Mouse (Mus musculus) forebrain, embryonic 11.5 days (tissue): ENCODE data around the gene Prickle1. TPM values are rescaled to one million over a fixed set of nuclear protein-coding genes. Genes with fewer than 3 reads are reported as not detected.

ENCODE experiments used
- ATAC-seq: fragments of 200-750 bp; cut with Nextera tagmentation; replicated peaks from 2 replicates; pipeline ENCODE4 v1.8.0; 2017; ENCODE audit warnings: moderate TSS enrichment; ENCODE audit not compliant: low FRiP score
- DNase-seq: peaks from one replicate; pipeline ENCODE4 v3.0.0-alpha.2; 2017; ENCODE audit warnings: low spot score
- H3K27ac ChIP-seq: fragments of 300-500 bp; sonication (generic); 2 replicates; pipeline ENCODE4 v1.5.1; 2014; ENCODE audit warnings: low read depth, low read length
- H3K27me3 ChIP-seq: fragments of 300-500 bp; sonication (generic); 2 replicates; pipeline ENCODE4 v1.6.1; 2014; ENCODE audit warnings: mild to moderate bottlenecking, low read length, mixed read lengths; ENCODE audit not compliant: control insufficient read depth, insufficient read depth
- H3K36me3 ChIP-seq: fragments of 300-500 bp; sonication (generic); 2 replicates; pipeline ENCODE4 v1.6.1; 2014; ENCODE audit warnings: mild to moderate bottlenecking, low read length, moderate library complexity, mixed read lengths; ENCODE audit not compliant: control insufficient read depth, insufficient read depth
- H3K4me1 ChIP-seq: fragments of 300-500 bp; sonication (generic); replicated peaks from 2 replicates; pipeline ENCODE4 v1.6.1; 2014; ENCODE audit warnings: low read length, mixed read lengths; ENCODE audit not compliant: control insufficient read depth, insufficient read depth
- H3K4me2 ChIP-seq: fragments of 300-500 bp; sonication (generic); 2 replicates; pipeline ENCODE4 v1.6.1; 2014; ENCODE audit warnings: low read depth, mild to moderate bottlenecking, low read length, moderate library complexity, mixed read lengths; ENCODE audit not compliant: severe bottlenecking
- H3K4me3 ChIP-seq: fragments of 300-500 bp; sonication (generic); 2 replicates; pipeline ENCODE4 v1.5.1; 2014; ENCODE audit warnings: low read depth, low read length
- H3K9ac ChIP-seq: fragments of 300-500 bp; sonication (generic); 2 replicates; pipeline ENCODE4 v1.6.1; 2014; ENCODE audit warnings: low read length
- H3K9me3 ChIP-seq: fragments of 300-500 bp; sonication (generic); 2 replicates; pipeline ENCODE4 v1.6.1; 2016; ENCODE audit warnings: low read length, mixed read lengths; ENCODE audit not compliant: control insufficient read depth
- WGBS: fragments of 180-500 bp; shearing (Covaris S2); extraction: QIAGEN DNeasy Blood & Tissue Kit; methylation state at CpG from one replicate; pipeline ENCODE4 v1.1.7; 2014; 5-methylcytosine and 5-hydroxymethylcytosine counted together
- polyA plus RNA-seq: library from polyadenylated mRNA; unstranded; fragments of >200 nt; fragmentation: Nextera tagmentation; extraction: Ambion mirVana; gene quantifications from 2 replicates; pipeline ENCODE4 v1.2.1, GENCODE M21; 2014

Prickle1 gene
- polyA plus RNA-seq, 1 experiment from 2014 or later: 11.6 TPM

DNA sequence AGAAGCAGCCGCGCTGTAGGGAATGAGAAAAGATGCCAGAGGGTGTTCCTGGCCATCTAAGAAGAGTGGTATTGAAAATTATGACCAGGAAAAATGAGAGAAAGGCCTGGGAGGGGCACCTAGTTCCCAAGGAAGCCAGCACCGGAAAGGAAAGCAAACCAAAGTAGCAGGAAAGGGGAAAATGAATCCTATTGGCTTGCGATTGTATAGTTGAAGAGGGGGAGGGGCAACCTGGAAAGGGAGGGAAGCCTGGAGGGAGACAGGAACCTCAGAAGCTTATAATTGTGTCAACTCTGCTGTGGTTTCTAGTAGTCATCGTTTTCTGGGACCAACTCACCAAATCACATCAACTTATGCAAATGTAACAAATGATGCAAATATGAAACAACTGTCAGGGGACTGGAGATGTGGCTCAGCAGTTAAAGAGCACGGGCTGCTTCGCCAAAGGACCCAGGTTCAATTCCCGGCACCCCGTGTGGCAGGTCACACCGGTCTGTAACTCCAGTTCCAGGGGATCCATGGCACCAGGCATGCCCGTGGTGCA lies 78.6 kb downstream of the Prickle1 start:
- peaks cover 21% of the 10 kb centered on the region; the same call in 1 of the 2 replicates for H3K27me3 ChIP-seq
- no peak overlapping the region for H3K27ac ChIP-seq
- ATAC-seq: no peak
- no peak overlapping the region for H3K4me3 ChIP-seq
- H3K9ac ChIP-seq: no peak overlapping the region
- no peaks in the 10 kb centered on the region for H3K9me3 ChIP-seq
- peaks cover 6% of the 10 kb centered on the region for H3K4me1 ChIP-seq
- no peak for DNase-seq
- 73% methylated on average over 11 of the region's 11 CpGs for WGBS
- no peak overlapping the region for H3K4me2 ChIP-seq
- no peaks in the 10 kb centered on the region for H3K36me3 ChIP-seq

DNA sequence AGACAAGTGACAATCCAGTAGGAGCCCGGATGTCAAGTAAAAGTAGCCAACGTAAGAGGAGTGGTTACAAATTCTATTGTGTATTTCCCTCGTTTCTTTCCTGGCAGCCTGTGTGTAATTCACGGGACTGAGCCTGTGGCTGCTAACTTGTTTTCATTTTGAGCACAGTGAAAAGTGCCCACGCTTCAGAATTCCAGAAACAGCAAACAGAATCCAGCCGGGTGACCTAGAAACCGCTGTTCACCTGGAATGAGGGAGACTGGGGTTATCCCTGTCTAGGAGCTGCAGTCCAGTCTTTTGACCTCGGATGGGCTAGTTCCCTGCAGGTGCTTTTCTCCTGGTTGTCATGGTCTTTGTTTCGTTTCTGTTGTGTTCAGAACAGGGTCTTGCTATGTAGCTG lies 80.4 kb downstream of the Prickle1 start:
- no peaks in the 10 kb centered on the region for H3K36me3 ChIP-seq
- peaks cover 12% of the 10 kb centered on the region; the same call in 1 of the 2 replicates for H3K27me3 ChIP-seq
- WGBS: 74% methylated on average over 9 of the region's 9 CpGs
- no peak overlapping the region for H3K4me2 ChIP-seq
- H3K4me3 ChIP-seq: no peak overlapping the region
- DNase-seq (no peak), ATAC-seq (no peak)
- H3K9me3 ChIP-seq: no peaks in the 10 kb centered on the region
- peaks cover 7% of the 10 kb centered on the region for H3K4me1 ChIP-seq
- no peak overlapping the region for H3K9ac ChIP-seq
- no peak overlapping the region for H3K27ac ChIP-seq

DNA sequence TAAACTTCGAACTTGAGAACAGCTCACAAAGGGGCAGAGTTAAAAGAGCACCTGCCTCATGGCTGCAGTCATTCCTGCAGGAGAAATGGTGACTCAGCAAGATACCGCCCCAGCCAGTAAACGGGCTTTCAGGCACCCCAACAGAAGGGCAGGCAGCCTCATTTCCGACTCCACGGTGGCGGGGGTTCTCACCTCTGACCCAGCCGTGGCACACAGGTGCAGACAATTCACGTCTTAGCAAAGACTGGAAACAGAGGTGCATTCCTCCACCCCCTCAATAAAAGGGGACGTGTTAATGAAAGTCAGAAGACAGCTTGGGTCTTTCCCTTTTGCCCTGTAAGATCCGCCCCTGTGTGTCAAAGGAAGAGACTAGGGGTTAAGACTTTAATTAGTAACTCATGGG lies 81.8 kb downstream of the Prickle1 start:
- Histone ChIP-seq H3K4me1 (peaks cover 5% of the 10 kb centered on the region; the same call in 1 of the 2 replicates), H3K36me3 (no peaks in the 10 kb centered on the region), H3K4me3 (no peak overlapping the region), H3K27me3 (peaks cover 10% of the 10 kb centered on the region; the same call in 1 of the 2 replicates), H3K9me3 (no peaks in the 10 kb centered on the region), H3K4me2 (peak overlapping the region; percentile 9; the same call in 1 of the 2 replicates), H3K9ac (no peak overlapping the region), H3K27ac (no peak overlapping the region)
- WGBS: 1% methylated on average over 10 of the region's 10 CpGs
- peak; percentile 61 for DNase-seq
- ATAC-seq: no peak

DNA sequence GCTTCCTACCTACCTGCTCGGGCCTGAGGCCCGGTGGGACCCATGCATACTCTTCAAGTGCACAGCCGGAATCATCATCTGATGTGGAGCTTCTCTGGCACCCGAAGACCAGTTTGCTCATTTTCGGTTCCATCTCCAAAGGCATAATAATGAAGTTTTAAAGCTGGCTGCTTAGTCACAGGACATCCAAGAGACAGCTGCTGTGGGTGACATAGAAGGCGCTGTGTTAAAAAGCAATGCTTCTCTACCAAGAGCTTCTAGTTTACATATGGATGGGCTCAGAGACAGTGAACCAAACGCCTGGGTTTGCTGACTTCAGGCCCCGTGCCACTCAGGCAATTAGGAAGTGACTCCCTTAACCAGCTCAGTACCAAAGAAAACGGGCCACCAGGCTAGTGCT lies 83.3 kb downstream of the Prickle1 start:
- Histone ChIP-seq H3K4me2 (no peak overlapping the region), H3K36me3 (no peaks in the 10 kb centered on the region), H3K9me3 (no peaks in the 10 kb centered on the region; the same call in 1 of the 2 replicates), H3K27ac (no peak overlapping the region), H3K9ac (no peak overlapping the region), H3K4me3 (no peak overlapping the region), H3K4me1 (peaks cover 5% of the 10 kb centered on the region; the same call in 1 of the 2 replicates), H3K27me3 (peaks cover 7% of the 10 kb centered on the region; the same call in 1 of the 2 replicates)
- 37% methylated on average over 9 of the region's 9 CpGs for WGBS
- no peak for ATAC-seq
- no peak for DNase-seq

DNA sequence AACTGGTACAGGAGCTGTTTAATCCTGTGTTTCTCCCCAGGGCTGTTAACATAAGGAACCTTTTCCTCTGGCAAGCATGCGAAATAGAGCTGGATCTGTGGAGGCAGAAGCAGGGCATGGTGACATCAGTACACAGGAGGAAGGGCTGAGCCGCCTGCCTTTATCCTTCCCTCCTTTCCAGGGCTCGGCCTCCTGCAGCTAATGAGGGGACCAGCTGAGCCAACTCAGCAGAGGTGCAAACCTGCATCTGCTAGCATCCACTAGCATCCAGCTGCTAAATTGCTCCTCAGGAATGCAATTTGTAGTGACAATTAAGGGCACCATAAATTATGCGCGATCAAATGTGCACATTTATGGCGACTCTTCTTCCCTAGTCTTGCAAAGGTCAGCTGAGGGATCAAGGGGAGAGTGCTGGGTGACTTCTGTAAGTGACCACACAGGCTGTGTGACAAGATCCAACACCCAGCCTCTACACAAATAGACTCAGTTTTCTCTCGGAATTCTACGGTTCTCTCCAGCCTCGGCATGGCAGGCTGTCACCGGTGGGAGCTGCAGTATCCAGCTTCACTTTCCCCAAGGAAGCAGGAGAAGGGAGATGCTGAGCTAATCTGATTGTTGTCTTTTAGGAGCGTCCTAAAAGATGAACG lies 84.9 kb downstream of the Prickle1 start:
- no peak overlapping the region for H3K27ac ChIP-seq
- 22% methylated on average over 12 of the region's 12 CpGs for WGBS
- peaks cover 5% of the 10 kb centered on the region; the same call in 1 of the 2 replicates for H3K27me3 ChIP-seq
- no peak overlapping the region for H3K4me3 ChIP-seq
- H3K4me1 ChIP-seq: peaks cover 5% of the 10 kb centered on the region; the same call in 1 of the 2 replicates
- H3K4me2 ChIP-seq: no peak overlapping the region
- H3K9ac ChIP-seq: no peak overlapping the region
- DNase-seq (no peak), ATAC-seq (peak; percentile 69; the same call in 1 of the 2 replicates)
- no peaks in the 10 kb centered on the region for H3K36me3 ChIP-seq
- H3K9me3 ChIP-seq: no peaks in the 10 kb centered on the region; the same call in 1 of the 2 replicates

DNA sequence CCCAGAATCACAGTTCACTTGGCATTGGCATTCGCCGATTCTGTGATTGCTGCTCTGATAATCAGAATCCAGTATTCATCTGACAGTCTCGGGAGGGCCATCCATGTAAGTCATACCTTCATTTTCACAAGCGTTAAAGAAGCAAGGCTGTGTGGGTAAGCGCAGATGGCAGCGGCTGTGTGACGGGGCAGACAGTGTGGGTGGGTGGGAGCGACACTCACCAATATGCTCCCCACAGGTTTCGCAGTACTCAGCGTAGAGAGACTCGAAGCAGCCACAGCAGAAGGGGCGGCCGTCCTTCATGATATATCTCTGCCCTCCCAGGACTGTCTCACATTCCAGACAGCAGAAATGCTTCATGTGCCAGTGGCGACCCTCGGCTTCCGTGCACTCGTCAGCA lies 90.9 kb downstream of the Prickle1 start:
- H3K36me3 ChIP-seq: no peaks in the 10 kb centered on the region; the same call in 1 of the 2 replicates
- no peaks in the 10 kb centered on the region for H3K27me3 ChIP-seq
- no peak overlapping the region for H3K27ac ChIP-seq
- WGBS: 95% methylated on average over 17 of the region's 17 CpGs
- no peaks in the 10 kb centered on the region; the same call in 1 of the 2 replicates for H3K9me3 ChIP-seq
- no peak for DNase-seq
- no peak overlapping the region for H3K9ac ChIP-seq
- no peak for ATAC-seq
- no peaks in the 10 kb centered on the region for H3K4me1 ChIP-seq
- no peak overlapping the region for H3K4me2 ChIP-seq
- H3K4me3 ChIP-seq: no peak overlapping the region

DNA sequence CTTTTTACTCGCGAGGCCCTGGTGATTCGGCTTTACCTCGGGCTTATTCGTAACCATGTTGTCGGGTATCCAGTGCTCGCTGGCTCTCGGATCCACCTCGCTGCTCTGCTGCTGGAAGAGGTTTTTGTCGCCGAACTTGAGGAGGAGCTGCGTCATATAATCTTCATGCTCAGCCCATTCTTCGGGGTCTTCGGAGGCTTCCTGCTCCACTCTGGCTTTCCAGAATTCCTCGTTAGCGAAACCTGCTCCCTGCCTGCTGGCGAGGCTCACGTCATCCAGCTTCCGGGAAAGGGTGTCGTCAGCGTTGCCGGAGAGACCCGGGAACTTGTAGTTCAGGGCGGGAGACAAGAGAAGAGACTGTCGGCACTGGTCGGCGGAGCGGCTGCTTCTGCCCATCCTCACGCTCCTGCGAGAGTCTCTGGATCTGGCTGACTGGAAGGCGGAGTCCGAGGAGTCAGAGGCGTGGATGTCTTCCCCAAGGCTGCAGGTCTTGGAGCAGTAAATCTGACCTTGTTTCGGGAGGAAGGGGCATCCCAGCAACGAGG lies 92.4 kb downstream of the Prickle1 start:
- Histone ChIP-seq H3K36me3 (no peaks in the 10 kb centered on the region; the same call in 1 of the 2 replicates), H3K4me2 (no peak overlapping the region), H3K27ac (no peak overlapping the region)

DNA sequence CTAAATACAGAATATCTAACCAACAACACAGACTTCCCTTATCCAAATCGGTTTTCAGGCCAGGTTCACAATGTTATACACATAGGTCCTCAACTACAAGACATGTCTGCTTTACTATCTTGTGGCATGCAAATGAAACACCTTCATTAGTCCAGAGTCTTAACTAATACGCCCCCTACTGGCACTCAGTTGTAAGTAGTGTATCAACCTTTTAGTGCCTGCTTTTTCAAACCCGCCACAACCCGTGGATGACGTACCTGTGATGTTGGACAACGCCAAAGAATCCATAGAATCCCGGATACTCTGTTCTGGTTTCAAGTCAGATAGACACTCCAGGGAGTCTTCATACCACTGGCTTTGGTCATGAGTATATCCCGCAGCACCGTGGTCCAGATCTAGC lies 93.0 kb downstream of the Prickle1 start:
- WGBS: 91% methylated on average over 9 of the region's 9 CpGs
- no peak for DNase-seq
- no peaks in the 10 kb centered on the region for H3K27me3 ChIP-seq
- no peak for ATAC-seq
- H3K36me3 ChIP-seq: no peaks in the 10 kb centered on the region; the same call in 1 of the 2 replicates
- H3K4me2 ChIP-seq: no peak overlapping the region
- H3K9me3 ChIP-seq: no peaks in the 10 kb centered on the region; the same call in 1 of the 2 replicates
- no peak overlapping the region for H3K9ac ChIP-seq
- no peak overlapping the region for H3K4me3 ChIP-seq
- no peaks in the 10 kb centered on the region for H3K4me1 ChIP-seq
- no peak overlapping the region for H3K27ac ChIP-seq

More for the DNA sequence above, 92.4 kb downstream of the Prickle1 start:
- H3K4me3 ChIP-seq: no peak overlapping the region
- H3K27me3 ChIP-seq: no peaks in the 10 kb centered on the region
- 94% methylated on average over 35 of the region's 35 CpGs for WGBS
- ATAC-seq: no peak
- H3K9ac ChIP-seq: no peak overlapping the region
- H3K4me1 ChIP-seq: no peaks in the 10 kb centered on the region
- DNase-seq: no peak
- no peaks in the 10 kb centered on the region; the same call in 1 of the 2 replicates for H3K9me3 ChIP-seq
